ENCODE assay signal across 17 mouse cellular contexts in genomic region chr4:122971646-122972045, GRCm38 (mm10). TPM values are rescaled to one million over a fixed set of nuclear protein-coding genes. Genes with fewer than 3 reads are reported as not detected.
"Had no signal": no experiment of that assay in that cellular context is flagged by ENCODE, and none has a peak within 500 bp of the region (broad histone marks: within the 10 kb centered on the region; RNA-seq: fewer than 3 reads in every experiment).

No protein-coding gene starts in this region.

- H3K9me3 ChIP-seq: midbrain, embryonic 10.5 days; midbrain, embryonic 12.5 days; neural tube, embryonic 13.5 days; neural tube, embryonic 15.5 days; stomach, embryonic 15.5 days had no signal

- H3K27ac ChIP-seq: midbrain, embryonic 10.5 days; midbrain, embryonic 12.5 days; neural tube, embryonic 13.5 days; neural tube, embryonic 15.5 days; stomach, embryonic 15.5 days had no signal

- H3K4me2 ChIP-seq: lung, embryonic 14.5 days; midbrain, embryonic 12.5 days; neural tube, embryonic 13.5 days; neural tube, embryonic 15.5 days; stomach, embryonic 15.5 days had no signal

- DNase-seq: lung, adult 18-20 months; lung, embryonic 14.5 days; lung, postnatal 10 days; lung, postnatal 4 days; midbrain, embryonic 14.5 days; right cerebral cortex, postnatal 14 days; thymus, adult 2 months; thymus, postnatal 25 days; thymus, postnatal 4 days had no signal

- H3K27me3 ChIP-seq: midbrain, embryonic 12.5 days; neural tube, embryonic 13.5 days; neural tube, embryonic 15.5 days; stomach, embryonic 15.5 days had no signal

- H3K4me3 ChIP-seq: midbrain, embryonic 10.5 days; midbrain, embryonic 12.5 days; myocyte; neural tube, embryonic 13.5 days; neural tube, embryonic 15.5 days; stomach, embryonic 15.5 days had no signal

- H3K36me3 ChIP-seq: midbrain, embryonic 10.5 days; midbrain, embryonic 12.5 days; neural tube, embryonic 13.5 days; neural tube, embryonic 15.5 days; stomach, embryonic 15.5 days had no signal

- H3K9ac ChIP-seq: lung, embryonic 14.5 days; midbrain, embryonic 12.5 days; neural tube, embryonic 13.5 days; neural tube, embryonic 15.5 days; stomach, embryonic 15.5 days had no signal

- ATAC-seq: midbrain, embryonic 16.5 days had no signal

- H3K4me1 ChIP-seq: midbrain, embryonic 10.5 days; midbrain, embryonic 12.5 days; neural tube, embryonic 13.5 days; neural tube, embryonic 15.5 days; stomach, embryonic 15.5 days had no signal

RNA-seq across cellular contexts. Expression of gene Mfsd2a, which starts 10.7 kb away (rescaled TPM):
- total RNA-seq: megakaryocyte-erythroid progenitor cell, adult 5-6 weeks had no signal
